Mouse (Mus musculus): ENCODE measurements around the gene Tmpo. TPM values are rescaled to one million over a fixed set of nuclear protein-coding genes. Genes with fewer than 3 reads are reported as not detected.

The Tmpo gene
- polyA plus RNA-seq, 1 experiment from 2014 or later: 130 TPM

GRCm38 (mm10) chr10:91131565-91131964, 49.5 kb downstream of the Tmpo start:
- H3K27me3 ChIP-seq: no peaks in the 10 kb centered on the region
- no peak overlapping the region for H3K27ac ChIP-seq (replicated peaks)
- peaks cover 5% of the 10 kb centered on the region; the same call in 1 of the 2 replicates for H3K4me1 ChIP-seq (replicated peaks)
- WGBS (ENCODE audit: insufficient replicate concordance): 74% methylated on average over 1 of the region's 1 CpGs
- no peaks in the 10 kb centered on the region for H3K9me3 ChIP-seq (replicated peaks)
- H3K36me3 ChIP-seq (replicated peaks): no peaks in the 10 kb centered on the region
- H3K9ac ChIP-seq: no peak overlapping the region
- H3K4me3 ChIP-seq (replicated peaks): no peak overlapping the region
- no peak overlapping the region for H3K4me2 ChIP-seq
- no peak for ATAC-seq (ENCODE audit: insufficient read depth)

GRCm38 (mm10) chr10:91130792-91131191, 50.3 kb downstream of the Tmpo start:
- Histone ChIP-seq H3K9ac (no peak overlapping the region), H3K36me3 (replicated peaks) (no peaks in the 10 kb centered on the region), H3K4me3 (replicated peaks) (no peak overlapping the region), H3K4me2 (no peak overlapping the region), H3K4me1 (replicated peaks) (peaks cover 5% of the 10 kb centered on the region; the same call in 1 of the 2 replicates), H3K27ac (replicated peaks) (no peak overlapping the region), H3K9me3 (replicated peaks) (no peaks in the 10 kb centered on the region), H3K27me3 (no peaks in the 10 kb centered on the region)
- ATAC-seq (ENCODE audit: insufficient read depth): no peak
- 73% methylated on average over 3 of the region's 3 CpGs for WGBS (ENCODE audit: insufficient replicate concordance)

- H3K4me3 ChIP-seq (replicated peaks): no peak overlapping the region
- WGBS (ENCODE audit: insufficient replicate concordance): 66% methylated on average over 1 of the region's 1 CpGs
- peaks cover 11% of the 10 kb centered on the region for H3K4me1 ChIP-seq (replicated peaks)
- ATAC-seq (ENCODE audit: insufficient read depth): no peak
- no peaks in the 10 kb centered on the region for H3K36me3 ChIP-seq (replicated peaks)
- no peak overlapping the region for H3K4me2 ChIP-seq
- H3K9me3 ChIP-seq (replicated peaks): no peaks in the 10 kb centered on the region
- no peak overlapping the region for H3K27ac ChIP-seq (replicated peaks)
- H3K27me3 ChIP-seq: no peaks in the 10 kb centered on the region
- no peak overlapping the region for H3K9ac ChIP-seq
Observed at GRCm38 (mm10) chr10:91128551-91129160, 52.5 kb downstream of the Tmpo start.

GRCm38 (mm10) chr10:91127395-91127794, 53.7 kb downstream of the Tmpo start:
- Histone ChIP-seq H3K36me3 (replicated peaks) (no peaks in the 10 kb centered on the region), H3K27ac (replicated peaks) (no peak overlapping the region), H3K4me3 (replicated peaks) (no peak overlapping the region), H3K4me2 (no peak overlapping the region), H3K4me1 (replicated peaks) (peaks cover 16% of the 10 kb centered on the region), H3K9ac (no peak overlapping the region), H3K27me3 (no peaks in the 10 kb centered on the region), H3K9me3 (replicated peaks) (no peaks in the 10 kb centered on the region)
- ATAC-seq (ENCODE audit: insufficient read depth): no peak
- 32% methylated on average over 2 of the region's 2 CpGs for WGBS (ENCODE audit: insufficient replicate concordance)

- Histone ChIP-seq H3K36me3 (replicated peaks) (peaks cover 4% of the 10 kb centered on the region), H3K9me3 (replicated peaks) (no peaks in the 10 kb centered on the region), H3K27me3 (no peaks in the 10 kb centered on the region), H3K27ac (replicated peaks) (no peak overlapping the region), H3K4me2 (no peak overlapping the region), H3K4me3 (replicated peaks) (no peak overlapping the region), H3K9ac (no peak overlapping the region), H3K4me1 (replicated peaks) (peaks cover 21% of the 10 kb centered on the region)
- no peak for ATAC-seq (ENCODE audit: insufficient read depth)
- 44% methylated on average over 10 of the region's 10 CpGs for WGBS (ENCODE audit: insufficient replicate concordance)
Observed at GRCm38 (mm10) chr10:91126618-91127355, 54.3 kb downstream of the Tmpo start.

- peak; percentile 98 for ATAC-seq (ENCODE audit: insufficient read depth)
- Histone ChIP-seq H3K4me3 (replicated peaks) (peak within 1 kb of the TSS; percentile 78), H3K9ac (peak within 1 kb of the TSS; percentile 92), H3K4me1 (replicated peaks) (peaks cover 29% of the 10 kb centered on the region), H3K9me3 (replicated peaks) (no peaks in the 10 kb centered on the region), H3K27me3 (no peaks in the 10 kb centered on the region), H3K36me3 (replicated peaks) (peaks cover 27% of the 10 kb centered on the region), H3K4me2 (peak within 1 kb of the TSS; percentile 70), H3K27ac (replicated peaks) (peak within 1 kb of the TSS; percentile 93)
- WGBS (ENCODE audit: insufficient replicate concordance): 8% methylated on average over 59 of the region's 59 CpGs
Observed at GRCm38 (mm10) chr10:91123828-91124822, 57.0 kb downstream of the Tmpo start, which contains the start of gene Slc25a3. Gene Slc25a3 (minus strand): TSS chr10:91124059.

- peak; percentile 67 for ATAC-seq (ENCODE audit: insufficient read depth)
Observed at GRCm38 (mm10) chr10:91123281-91123827, 57.8 kb downstream of the Tmpo start.

GRCm38 (mm10) chr10:91122646-91123045, 58.5 kb downstream of the Tmpo start:
- 7% methylated on average over 6 of the region's 6 CpGs for WGBS (ENCODE audit: insufficient replicate concordance)
- H3K4me3 ChIP-seq (replicated peaks): peak overlapping the region; percentile 78

More at GRCm38 (mm10) chr10:91123281-91123827, 57.8 kb downstream of the Tmpo start:
- H3K27me3 ChIP-seq: no peaks in the 10 kb centered on the region
- H3K4me2 ChIP-seq: peak overlapping the region; percentile 70
- no peaks in the 10 kb centered on the region for H3K9me3 ChIP-seq (replicated peaks)
- peak overlapping the region; percentile 78 for H3K4me3 ChIP-seq (replicated peaks)
- peaks cover 29% of the 10 kb centered on the region for H3K4me1 ChIP-seq (replicated peaks)
- peak overlapping the region; percentile 93 for H3K27ac ChIP-seq (replicated peaks)
- H3K36me3 ChIP-seq (replicated peaks): peaks cover 35% of the 10 kb centered on the region
- peak overlapping the region; percentile 92 for H3K9ac ChIP-seq
- WGBS (ENCODE audit: insufficient replicate concordance): under 1% methylated on average over 44 of the region's 44 CpGs

GRCm38 (mm10) chr10:91116958-91117357, 64.2 kb downstream of the Tmpo start:
- no peak for ATAC-seq (ENCODE audit: insufficient read depth)
- Histone ChIP-seq H3K4me2 (no peak overlapping the region), H3K36me3 (replicated peaks) (peaks cover 87% of the 10 kb centered on the region), H3K27ac (replicated peaks) (no peak overlapping the region), H3K9me3 (replicated peaks) (no peaks in the 10 kb centered on the region), H3K4me1 (replicated peaks) (peaks cover 10% of the 10 kb centered on the region), H3K27me3 (no peaks in the 10 kb centered on the region), H3K9ac (no peak overlapping the region), H3K4me3 (replicated peaks) (no peak overlapping the region)
- WGBS (ENCODE audit: insufficient replicate concordance): 84% methylated on average over 12 of the region's 12 CpGs

More at GRCm38 (mm10) chr10:91122646-91123045, 58.5 kb downstream of the Tmpo start:
- H3K4me1 ChIP-seq (replicated peaks): peaks cover 29% of the 10 kb centered on the region
- H3K27ac ChIP-seq (replicated peaks): peak overlapping the region; percentile 93; the same call in 1 of the 2 replicates
- no peak for ATAC-seq (ENCODE audit: insufficient read depth)
- H3K9ac ChIP-seq: peak overlapping the region; percentile 92
- peak overlapping the region; percentile 70 for H3K4me2 ChIP-seq
- H3K9me3 ChIP-seq (replicated peaks): no peaks in the 10 kb centered on the region
- peaks cover 42% of the 10 kb centered on the region for H3K36me3 ChIP-seq (replicated peaks)
- H3K27me3 ChIP-seq: no peaks in the 10 kb centered on the region

DNA sequence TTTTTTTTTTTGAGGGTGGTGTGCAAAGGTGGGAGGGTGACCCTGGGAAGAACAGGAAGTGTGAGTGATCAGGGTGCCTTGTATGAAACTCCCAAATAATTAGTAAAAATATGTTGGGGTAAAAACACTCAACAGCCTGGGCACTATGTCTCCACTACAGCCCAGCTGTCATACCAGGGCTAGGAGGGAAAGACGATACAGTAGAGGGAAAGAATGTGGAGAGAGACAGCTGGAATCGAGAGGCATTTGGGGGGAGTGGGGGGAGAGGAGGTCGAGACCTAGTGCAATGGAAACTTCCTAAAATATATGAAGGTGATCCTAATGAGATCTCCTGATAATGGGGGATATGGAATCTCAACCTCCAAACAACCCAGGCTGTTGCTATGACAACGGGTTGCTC, 71.3 kb downstream of the Tmpo start:
- H3K9me3 ChIP-seq (replicated peaks): no peaks in the 10 kb centered on the region
- no peak overlapping the region for H3K27ac ChIP-seq (replicated peaks)
- no peak for ATAC-seq (ENCODE audit: insufficient read depth)
- no peak overlapping the region for H3K4me2 ChIP-seq
- no peaks in the 10 kb centered on the region for H3K4me1 ChIP-seq (replicated peaks)
- 67% methylated on average over 4 of the region's 4 CpGs for WGBS (ENCODE audit: insufficient replicate concordance)
- peaks cover 22% of the 10 kb centered on the region for H3K36me3 ChIP-seq (replicated peaks)
- H3K9ac ChIP-seq: no peak overlapping the region
- H3K27me3 ChIP-seq: no peaks in the 10 kb centered on the region
- H3K4me3 ChIP-seq (replicated peaks): no peak overlapping the region
